Mouse (Mus musculus): ENCODE measurements around the gene Dctn3.

GRCm38 (mm10) chr4:41708192-41708745 is 14.7 kb downstream of the Dctn3 start:
- TF ChIP-seq CTCF (conservative IDR thresholded peaks at IDR 0.05; ENCODE audit: insufficient read depth, insufficient read length, low read depth, low read length) = no peak
- TF ChIP-seq POLR2A (IDR thresholded peaks at IDR 0.05; ENCODE audit: low read depth, low read length) = no peak
